Mouse (Mus musculus) layer of hippocampus, adult 18-20 months (tissue): ENCODE data around the gene Timp1. TPM values are rescaled to one million over a fixed set of nuclear protein-coding genes. Genes with fewer than 3 reads are reported as not detected.

Experiments used
- DNase-seq, 2 experiments: peaks; one replicate each; pipeline ENCODE4 v3.0.0; 2022; ENCODE audit warnings: low spot score in 2 of 2
- microRNA-seq, 2 experiments: library from miRNA; unstranded; fragments of <30 nt; microRNA quantifications; one replicate each; pipeline ENCODE4 v1.2.0; 2021
- total RNA-seq, 2 experiments: library from RNA; stranded (reverse); gene quantifications; 2 replicates each; pipeline ENCODE4 v1.2.3; 2021

Gene Timp1
- total RNA-seq, 2 experiments from 2014 or later, result not detected

DNA sequence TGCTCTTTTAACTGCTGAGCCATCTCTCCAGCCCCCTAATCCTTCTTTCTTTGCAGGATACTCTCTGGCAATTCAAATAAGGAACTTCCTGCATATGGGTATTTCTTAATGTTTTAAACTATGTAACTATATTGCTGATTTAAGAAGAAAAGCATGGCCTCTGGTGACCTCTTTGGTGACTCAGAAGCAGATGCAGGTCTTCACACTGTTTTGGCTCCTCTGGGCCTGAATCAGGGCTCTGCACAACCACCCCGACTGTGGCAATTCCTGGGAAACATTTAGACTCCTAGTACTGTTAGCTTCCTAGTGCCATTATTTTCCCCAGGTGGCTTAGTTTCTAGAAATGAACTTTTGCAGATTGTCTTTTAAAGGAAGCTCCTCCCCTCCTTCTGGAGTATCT is 53.5 kb downstream of the Timp1 start:
- DNase-seq, result no peak

Small RNA genes lying within 50 kb of the gene (microRNA-seq; reads per million reads assigned to microRNA genes)
- gene Gm24824, result 0 reads per million in 2 experiments
- gene Mir5617, result 6.7 to 8.0 reads per million in 2 experiments

Other genes with a start within 250 kb of the Timp1 start
- gene Uba1, start 211.8 kb upstream of the Timp1 start, total RNA-seq, result 100 to 1,000 TPM; 362 to 380 TPM
- 100 to 1,000 TPM; 197 to 200 TPM for gene Cdk16, start 182.2 kb upstream of the Timp1 start, total RNA-seq
- 100 to 1,000 TPM; 114 to 129 TPM for gene Usp11, start 166.3 kb upstream of the Timp1 start, total RNA-seq
- 100 to 1,000 TPM; 183 to 186 TPM for gene Araf, start 72.4 kb upstream of the Timp1 start, total RNA-seq
- 100 to 1,000 TPM; 418 to 424 TPM for gene Syn1, start 50.8 kb downstream of the Timp1 start, total RNA-seq
- 10 to 100 TPM; 15.2 to 16.8 TPM for gene Cfp, start 61.4 kb downstream of the Timp1 start, total RNA-seq
- 10 to 100 TPM; 74.0 to 90.1 TPM for gene Elk1, start 80.4 kb downstream of the Timp1 start, total RNA-seq
- 10 to 100 TPM; 10.8 to 11.8 TPM for gene Uxt, start 91.9 kb downstream of the Timp1 start, total RNA-seq
- 1 to 10 TPM; 7.2 to 9.1 TPM for gene Zfp182, start 192.2 kb downstream of the Timp1 start, total RNA-seq
- not detected for gene Spaca5, start 198.2 kb downstream of the Timp1 start, total RNA-seq
- gene Zfp300, start 219.4 kb downstream of the Timp1 start, total RNA-seq, result 1 to 10 TPM; 3.1 to 3.6 TPM
- not detected for gene Ssxa1, start 245.7 kb downstream of the Timp1 start, total RNA-seq